In genomic region chr17:83957661-83958540, GRCm38 (mm10) we compare ENCODE assay signal across 9 mouse cellular contexts.
DNase-seq lines count a peak whose midpoint lies in the region; ATAC-seq and TF ChIP-seq lines count a peak whose summit lies in the region.
"Had no signal": no experiment of that assay in that cellular context is flagged by ENCODE, and none has a peak within 500 bp of the region (broad histone marks: within the 10 kb centered on the region; RNA-seq: fewer than 3 reads in every experiment).

No protein-coding gene starts in this region.

- ATAC-seq in embryonic facial prominence, embryonic 11.5 days (replicated peaks; ENCODE audit: insufficient number of reproducible peaks, low FRiP score, low TSS enrichment, low read depth), result no peak
- no peak for ATAC-seq in hindbrain, embryonic 16.5 days
- no peak for ATAC-seq in liver, embryonic 12.5 days

- no peaks in the 10 kb centered on the region for H3K36me3 ChIP-seq in embryonic facial prominence, embryonic 11.5 days (replicated peaks; ENCODE audit: control insufficient read depth, insufficient read depth, low read depth, low read length)
- H3K36me3 ChIP-seq in hindbrain, embryonic 16.5 days (ENCODE audit: control insufficient read depth, insufficient read depth, low read length), result no peaks in the 10 kb centered on the region
- H3K36me3 ChIP-seq in liver, embryonic 12.5 days, result no peaks in the 10 kb centered on the region
- H3K36me3 ChIP-seq: embryonic facial prominence, embryonic 13.5 days had no signal

- H3K9ac ChIP-seq in embryonic facial prominence, embryonic 11.5 days (replicated peaks; ENCODE audit: low read length), result no peak overlapping the region
- H3K9ac ChIP-seq in hindbrain, embryonic 16.5 days (ENCODE audit: low read depth, low read length), result no peak overlapping the region
- no peak overlapping the region for H3K9ac ChIP-seq in liver, embryonic 12.5 days
- H3K9ac ChIP-seq: embryonic facial prominence, embryonic 13.5 days had no signal

- no peak overlapping the region for H3K4me3 ChIP-seq in layer of hippocampus, adult 2 months
- no peak overlapping the region for H3K4me3 ChIP-seq in embryonic facial prominence, embryonic 11.5 days (ENCODE audit: low read depth, low read length)
- H3K4me3 ChIP-seq in hindbrain, embryonic 16.5 days (ENCODE audit: low read length), result no peak overlapping the region
- no peak overlapping the region for H3K4me3 ChIP-seq in liver, embryonic 12.5 days
- H3K4me3 ChIP-seq: embryonic facial prominence, embryonic 13.5 days had no signal

- no peak for TF ChIP-seq CTCF in layer of hippocampus, adult 2 months (conservative IDR thresholded peaks at IDR 0.05)

- H3K27me3 ChIP-seq in embryonic facial prominence, embryonic 11.5 days (ENCODE audit: control insufficient read depth, insufficient read depth, low read length), result no peaks in the 10 kb centered on the region
- no peaks in the 10 kb centered on the region; the same call in none of the 2 replicates for H3K27me3 ChIP-seq in hindbrain, embryonic 16.5 days (replicated peaks; ENCODE audit: control insufficient read depth, insufficient read depth, low read length)
- H3K27me3 ChIP-seq in liver, embryonic 12.5 days (replicated peaks), result no peaks in the 10 kb centered on the region
- H3K27me3 ChIP-seq: embryonic facial prominence, embryonic 13.5 days had no signal

- no peak for DNase-seq in layer of hippocampus, adult 2 months (ENCODE audit: low spot score in 2 of 2)
- no peak for DNase-seq in layer of hippocampus, postnatal 10 days (ENCODE audit: low spot score in 2 of 2)
- no peak for DNase-seq in embryonic facial prominence, embryonic 11.5 days (ENCODE audit: low spot score)
- DNase-seq in right cerebral cortex, postnatal 4 days, result no peak
- no peak for DNase-seq in cerebellum, adult 11 months
- DNase-seq: gastrocnemius, postnatal 25 days had no signal

- H3K27ac ChIP-seq in layer of hippocampus, adult 2 months, result peak overlapping the region; percentile 81
- peak overlapping the region; percentile 16; the same call in 1 of the 2 replicates for H3K27ac ChIP-seq in embryonic facial prominence, embryonic 11.5 days (replicated peaks; ENCODE audit: low read depth, low read length)
- H3K27ac ChIP-seq in hindbrain, embryonic 16.5 days (ENCODE audit: low read depth, low read length), result peak overlapping the region; percentile 29
- H3K27ac ChIP-seq in liver, embryonic 12.5 days, result peak overlapping the region; percentile 81

- no peaks in the 10 kb centered on the region for H3K9me3 ChIP-seq in embryonic facial prominence, embryonic 11.5 days (replicated peaks; ENCODE audit: control insufficient read depth, low read length)
- no peaks in the 10 kb centered on the region for H3K9me3 ChIP-seq in hindbrain, embryonic 16.5 days (ENCODE audit: control insufficient read depth, low read length)
- no peaks in the 10 kb centered on the region for H3K9me3 ChIP-seq in liver, embryonic 12.5 days (replicated peaks)
- H3K9me3 ChIP-seq: embryonic facial prominence, embryonic 13.5 days had no signal

- WGBS in embryonic facial prominence, embryonic 11.5 days, result 53% methylated on average over 12 of the region's 12 CpGs
- 72% methylated on average over 10 of the region's 12 CpGs for WGBS in hindbrain, embryonic 16.5 days
- 49% methylated on average over 10 of the region's 12 CpGs for WGBS in liver, embryonic 12.5 days (ENCODE audit: insufficient replicate concordance)

- no peak overlapping the region for H3K4me2 ChIP-seq in embryonic facial prominence, embryonic 11.5 days (ENCODE audit: low read depth, low read length)
- no peak overlapping the region for H3K4me2 ChIP-seq in hindbrain, embryonic 16.5 days (ENCODE audit: low read length)
- H3K4me2 ChIP-seq in liver, embryonic 12.5 days, result peak overlapping the region; percentile 61
- H3K4me2 ChIP-seq: embryonic facial prominence, embryonic 13.5 days had no signal

- H3K4me1 ChIP-seq in embryonic facial prominence, embryonic 11.5 days (ENCODE audit: control insufficient read depth, insufficient read depth, low read length), result peaks cover 24% of the 10 kb centered on the region
- H3K4me1 ChIP-seq in hindbrain, embryonic 16.5 days (ENCODE audit: control insufficient read depth, insufficient read depth, low read depth, low read length), result peaks cover 21% of the 10 kb centered on the region
- peaks cover 95% of the 10 kb centered on the region for H3K4me1 ChIP-seq in liver, embryonic 12.5 days

Comparison
In these comparisons a context has a peak if more than half of its experiments do, and no peak if none do; other contexts are left out.
1. H3K27ac ChIP-seq: peak in every context shown above with its lines; median percentile 81 in layer of hippocampus, adult 2 months; 81 in liver, embryonic 12.5 days; 29 in hindbrain, embryonic 16.5 days; 16 in embryonic facial prominence, embryonic 11.5 days.